Mouse (Mus musculus): ENCODE measurements around the gene Nup93. TPM values are rescaled to one million over a fixed set of nuclear protein-coding genes. Genes with fewer than 3 reads are reported as not detected.

Nup93 gene
- polyA plus RNA-seq, 1 experiment from 2014 or later = 103 TPM

GRCm38 (mm10) chr8:94199202-94199869 is 15.0 kb upstream of the Nup93 start:
- Histone ChIP-seq H3K4me2 (replicated peaks; ENCODE audit: low read depth, low read length) (no peak overlapping the region), H3K9ac (ENCODE audit: low read depth, low read length) (no peak overlapping the region), H3K27me3 (ENCODE audit: control insufficient read depth, insufficient read depth, low read length) (no peaks in the 10 kb centered on the region), H3K9me3 (ENCODE audit: control insufficient read depth, low read length) (no peaks in the 10 kb centered on the region), H3K4me3 (ENCODE audit: low read length) (no peak overlapping the region), H3K4me1 (ENCODE audit: control insufficient read depth, insufficient read depth, low read length) (no peaks in the 10 kb centered on the region), H3K27ac (ENCODE audit: low read depth, low read length) (no peak overlapping the region), H3K36me3 (ENCODE audit: control insufficient read depth, insufficient read depth, low read length) (no peaks in the 10 kb centered on the region)
- 47% methylated on average over 10 of the region's 10 CpGs for WGBS
- peak; percentile 69 for ATAC-seq (ENCODE audit: low FRiP score, low TSS enrichment)

- Histone ChIP-seq H3K4me2 (replicated peaks; ENCODE audit: low read depth, low read length) (no peak overlapping the region), H3K27me3 (ENCODE audit: control insufficient read depth, insufficient read depth, low read length) (no peaks in the 10 kb centered on the region), H3K4me1 (ENCODE audit: control insufficient read depth, insufficient read depth, low read length) (no peaks in the 10 kb centered on the region), H3K4me3 (ENCODE audit: low read length) (no peak overlapping the region), H3K36me3 (ENCODE audit: control insufficient read depth, insufficient read depth, low read length) (no peaks in the 10 kb centered on the region), H3K9ac (ENCODE audit: low read depth, low read length) (no peak overlapping the region), H3K27ac (ENCODE audit: low read depth, low read length) (no peak overlapping the region), H3K9me3 (ENCODE audit: control insufficient read depth, low read length) (no peaks in the 10 kb centered on the region)
- ATAC-seq (ENCODE audit: low FRiP score, low TSS enrichment) = no peak
- WGBS = 70% methylated on average over 3 of the region's 3 CpGs
Measured at GRCm38 (mm10) chr8:94204043-94204442, 10.3 kb upstream of the Nup93 start.

GRCm38 (mm10) chr8:94205736-94206135 is 8.6 kb upstream of the Nup93 start:
- peak; percentile 76 for ATAC-seq (ENCODE audit: low FRiP score, low TSS enrichment)
- no peaks in the 10 kb centered on the region for H3K27me3 ChIP-seq (ENCODE audit: control insufficient read depth, insufficient read depth, low read length)
- no peaks in the 10 kb centered on the region for H3K9me3 ChIP-seq (ENCODE audit: control insufficient read depth, low read length)
- H3K36me3 ChIP-seq (ENCODE audit: control insufficient read depth, insufficient read depth, low read length) = no peaks in the 10 kb centered on the region
- no peak overlapping the region for H3K27ac ChIP-seq (ENCODE audit: low read depth, low read length)
- H3K4me1 ChIP-seq (ENCODE audit: control insufficient read depth, insufficient read depth, low read length) = no peaks in the 10 kb centered on the region
- H3K9ac ChIP-seq (ENCODE audit: low read depth, low read length) = no peak overlapping the region
- no peak overlapping the region for H3K4me3 ChIP-seq (ENCODE audit: low read length)
- H3K4me2 ChIP-seq (replicated peaks; ENCODE audit: low read depth, low read length) = no peak overlapping the region
- 12% methylated on average over 5 of the region's 5 CpGs for WGBS

- Histone ChIP-seq H3K4me3 (ENCODE audit: low read length) (no peak overlapping the region), H3K27me3 (ENCODE audit: control insufficient read depth, insufficient read depth, low read length) (no peaks in the 10 kb centered on the region)
- WGBS = 82% methylated on average over 8 of the region's 8 CpGs
Measured at GRCm38 (mm10) chr8:94206256-94206655, 8.1 kb upstream of the Nup93 start.

GRCm38 (mm10) chr8:94207491-94207890 is 6.9 kb upstream of the Nup93 start:
- H3K4me1 ChIP-seq (ENCODE audit: control insufficient read depth, insufficient read depth, low read length) = no peaks in the 10 kb centered on the region
- H3K9me3 ChIP-seq (ENCODE audit: control insufficient read depth, low read length) = no peaks in the 10 kb centered on the region
- H3K27ac ChIP-seq (ENCODE audit: low read depth, low read length) = no peak overlapping the region
- no peak overlapping the region for H3K4me3 ChIP-seq (ENCODE audit: low read length)
- H3K9ac ChIP-seq (ENCODE audit: low read depth, low read length) = no peak overlapping the region
- ATAC-seq (ENCODE audit: low FRiP score, low TSS enrichment) = no peak
- H3K27me3 ChIP-seq (ENCODE audit: control insufficient read depth, insufficient read depth, low read length) = no peaks in the 10 kb centered on the region
- no peaks in the 10 kb centered on the region for H3K36me3 ChIP-seq (ENCODE audit: control insufficient read depth, insufficient read depth, low read length)
- 76% methylated on average over 2 of the region's 2 CpGs for WGBS
- H3K4me2 ChIP-seq (replicated peaks; ENCODE audit: low read depth, low read length) = no peak overlapping the region

More at GRCm38 (mm10) chr8:94206256-94206655, 8.1 kb upstream of the Nup93 start:
- H3K4me1 ChIP-seq (ENCODE audit: control insufficient read depth, insufficient read depth, low read length) = no peaks in the 10 kb centered on the region
- H3K9me3 ChIP-seq (ENCODE audit: control insufficient read depth, low read length) = no peaks in the 10 kb centered on the region
- H3K27ac ChIP-seq (ENCODE audit: low read depth, low read length) = no peak overlapping the region
- no peak for ATAC-seq (ENCODE audit: low FRiP score, low TSS enrichment)
- no peak overlapping the region for H3K9ac ChIP-seq (ENCODE audit: low read depth, low read length)
- no peak overlapping the region for H3K4me2 ChIP-seq (replicated peaks; ENCODE audit: low read depth, low read length)
- no peaks in the 10 kb centered on the region for H3K36me3 ChIP-seq (ENCODE audit: control insufficient read depth, insufficient read depth, low read length)

- H3K27ac ChIP-seq (ENCODE audit: low read depth, low read length) = no peak overlapping the region
- H3K4me1 ChIP-seq (ENCODE audit: control insufficient read depth, insufficient read depth, low read length) = peaks cover 3% of the 10 kb centered on the region; the same call in 1 of the 2 replicates
- H3K9me3 ChIP-seq (ENCODE audit: control insufficient read depth, low read length) = no peaks in the 10 kb centered on the region
- H3K36me3 ChIP-seq (ENCODE audit: control insufficient read depth, insufficient read depth, low read length) = no peaks in the 10 kb centered on the region
- no peak overlapping the region for H3K4me2 ChIP-seq (replicated peaks; ENCODE audit: low read depth, low read length)
- H3K27me3 ChIP-seq (ENCODE audit: control insufficient read depth, insufficient read depth, low read length) = no peaks in the 10 kb centered on the region
- WGBS = 92% methylated on average over 6 of the region's 6 CpGs
- no peak overlapping the region for H3K4me3 ChIP-seq (ENCODE audit: low read length)
- no peak overlapping the region for H3K9ac ChIP-seq (ENCODE audit: low read depth, low read length)
- no peak for ATAC-seq (ENCODE audit: low FRiP score, low TSS enrichment)
Measured at GRCm38 (mm10) chr8:94209639-94210038, 4.7 kb upstream of the Nup93 start.

GRCm38 (mm10) chr8:94210225-94210624 is 4.1 kb upstream of the Nup93 start:
- no peak overlapping the region for H3K9ac ChIP-seq (ENCODE audit: low read depth, low read length)
- H3K4me2 ChIP-seq (replicated peaks; ENCODE audit: low read depth, low read length) = no peak overlapping the region
- 81% methylated on average over 3 of the region's 3 CpGs for WGBS
- no peaks in the 10 kb centered on the region for H3K36me3 ChIP-seq (ENCODE audit: control insufficient read depth, insufficient read depth, low read length)
- peaks cover 5% of the 10 kb centered on the region; the same call in 1 of the 2 replicates for H3K4me1 ChIP-seq (ENCODE audit: control insufficient read depth, insufficient read depth, low read length)
- H3K9me3 ChIP-seq (ENCODE audit: control insufficient read depth, low read length) = no peaks in the 10 kb centered on the region
- no peaks in the 10 kb centered on the region for H3K27me3 ChIP-seq (ENCODE audit: control insufficient read depth, insufficient read depth, low read length)
- no peak overlapping the region for H3K27ac ChIP-seq (ENCODE audit: low read depth, low read length)
- H3K4me3 ChIP-seq (ENCODE audit: low read length) = no peak overlapping the region
- no peak for ATAC-seq (ENCODE audit: low FRiP score, low TSS enrichment)

- Histone ChIP-seq H3K4me2 (replicated peaks; ENCODE audit: low read depth, low read length) (peak overlapping the region; percentile 32), H3K9me3 (ENCODE audit: control insufficient read depth, low read length) (no peaks in the 10 kb centered on the region), H3K36me3 (ENCODE audit: control insufficient read depth, insufficient read depth, low read length) (no peaks in the 10 kb centered on the region), H3K27me3 (ENCODE audit: control insufficient read depth, insufficient read depth, low read length) (no peaks in the 10 kb centered on the region), H3K9ac (ENCODE audit: low read depth, low read length) (0 out of 2 replicates have a peak overlapping the region, but pooled peaks have one; percentile 20), H3K4me1 (ENCODE audit: control insufficient read depth, insufficient read depth, low read length) (peaks cover 9% of the 10 kb centered on the region), H3K4me3 (ENCODE audit: low read length) (peak overlapping the region; percentile 9; the same call in 1 of the 2 replicates), H3K27ac (ENCODE audit: low read depth, low read length) (no peak overlapping the region)
- WGBS = 62% methylated on average over 6 of the region's 6 CpGs
- ATAC-seq (ENCODE audit: low FRiP score, low TSS enrichment) = no peak
Measured at GRCm38 (mm10) chr8:94213819-94214218, 545 bp upstream of the Nup93 start.

- WGBS = 94% methylated on average over 7 of the region's 7 CpGs
- peaks cover 10% of the 10 kb centered on the region for H3K36me3 ChIP-seq (ENCODE audit: control insufficient read depth, insufficient read depth, low read length)
- H3K4me1 ChIP-seq (ENCODE audit: control insufficient read depth, insufficient read depth, low read length) = no peaks in the 10 kb centered on the region
- H3K9me3 ChIP-seq (ENCODE audit: control insufficient read depth, low read length) = no peaks in the 10 kb centered on the region
- no peaks in the 10 kb centered on the region for H3K27me3 ChIP-seq (ENCODE audit: control insufficient read depth, insufficient read depth, low read length)
- no peak for ATAC-seq (ENCODE audit: low FRiP score, low TSS enrichment)
- H3K27ac ChIP-seq (ENCODE audit: low read depth, low read length) = no peak overlapping the region
- no peak overlapping the region for H3K4me2 ChIP-seq (replicated peaks; ENCODE audit: low read depth, low read length)
- H3K4me3 ChIP-seq (ENCODE audit: low read length) = no peak overlapping the region
- H3K9ac ChIP-seq (ENCODE audit: low read depth, low read length) = no peak overlapping the region
Measured at GRCm38 (mm10) chr8:94227381-94227939, 13.1 kb downstream of the Nup93 start.
